Mouse (Mus musculus): ENCODE data around the gene Gm10639. TPM values are rescaled to one million over a fixed set of nuclear protein-coding genes. Genes with fewer than 3 reads are reported as not detected.
"Not testable (repeated sequence)": the region's sequence is repeated elsewhere in the genome, so short reads cannot be mapped to it uniquely, and the experiment has no call there.

Gene Gm10639
- polyA plus RNA-seq, 1 experiment from 2014 or later: not detected

GRCm38 (mm10) chr9:78308122-78308521 lies 18.4 kb downstream of the Gm10639 start:
- WGBS: 92% methylated on average over 3 of the region's 3 CpGs
- not testable (repeated sequence) for H3K36me3 ChIP-seq; DNase-seq (ENCODE audit: low spot score); H3K27ac ChIP-seq; H3K4me3 ChIP-seq; H3K9me3 ChIP-seq; H3K27me3 ChIP-seq (ENCODE audit: insufficient read depth, poor library complexity, severe bottlenecking); H3K4me1 ChIP-seq (replicated peaks)

GRCm38 (mm10) chr9:78314696-78315095 lies 25.0 kb downstream of the Gm10639 start, which contains the start of gene Omt2a:
Gene Omt2a (minus strand): TSS chr9:78314796.
- WGBS: 75% methylated on average over 2 of the region's 2 CpGs
- H3K4me3 ChIP-seq: no peak within 1 kb of the TSS
- no peaks in the 10 kb centered on the region for H3K9me3 ChIP-seq
- H3K27ac ChIP-seq: no peak within 1 kb of the TSS
- no peak for DNase-seq (ENCODE audit: low spot score)
- H3K4me1 ChIP-seq (replicated peaks): no peaks in the 10 kb centered on the region
- H3K27me3 ChIP-seq (ENCODE audit: insufficient read depth, poor library complexity, severe bottlenecking): no peaks in the 10 kb centered on the region
- no peaks in the 10 kb centered on the region for H3K36me3 ChIP-seq

GRCm38 (mm10) chr9:78319499-78319898 lies 29.8 kb downstream of the Gm10639 start:
- H3K4me3 ChIP-seq: no peak overlapping the region
- H3K27me3 ChIP-seq (ENCODE audit: insufficient read depth, poor library complexity, severe bottlenecking): no peaks in the 10 kb centered on the region
- H3K27ac ChIP-seq: no peak overlapping the region
- H3K9me3 ChIP-seq: no peaks in the 10 kb centered on the region
- 51% methylated on average over 1 of the region's 1 CpGs for WGBS
- H3K4me1 ChIP-seq (replicated peaks): no peaks in the 10 kb centered on the region
- H3K36me3 ChIP-seq: no peaks in the 10 kb centered on the region
- DNase-seq (ENCODE audit: low spot score): no peak

- not testable (repeated sequence) for H3K4me3 ChIP-seq; H3K4me1 ChIP-seq (replicated peaks); H3K9me3 ChIP-seq; H3K27ac ChIP-seq; H3K27me3 ChIP-seq (ENCODE audit: insufficient read depth, poor library complexity, severe bottlenecking); H3K36me3 ChIP-seq; DNase-seq (ENCODE audit: low spot score)
- WGBS: 89% methylated on average over 1 of the region's 1 CpGs
These were observed 37.6 kb downstream of the Gm10639 start, which contains the start of gene Omt2b for GRCm38 (mm10) chr9:78327289-78327688. Gene Omt2b (plus strand): TSS chr9:78327589.

- not testable (repeated sequence) for H3K27ac ChIP-seq; DNase-seq (ENCODE audit: low spot score); H3K27me3 ChIP-seq (ENCODE audit: insufficient read depth, poor library complexity, severe bottlenecking); H3K4me3 ChIP-seq; H3K9me3 ChIP-seq; H3K4me1 ChIP-seq (replicated peaks); H3K36me3 ChIP-seq
These were observed 47.3 kb downstream of the Gm10639 start for GRCm38 (mm10) chr9:78337050-78337449.

GRCm38 (mm10) chr9:78340324-78340723 lies 50.6 kb downstream of the Gm10639 start:
- H3K27me3 ChIP-seq (ENCODE audit: insufficient read depth, poor library complexity, severe bottlenecking); H3K4me3 ChIP-seq; H3K9me3 ChIP-seq; H3K36me3 ChIP-seq; H3K4me1 ChIP-seq (replicated peaks); H3K27ac ChIP-seq: not testable (repeated sequence)
- 15% methylated on average over 8 of the region's 8 CpGs for WGBS
- DNase-seq (ENCODE audit: low spot score): peak; percentile 63

- WGBS: 86% methylated on average over 4 of the region's 4 CpGs
- not testable (repeated sequence) for H3K4me1 ChIP-seq (replicated peaks); DNase-seq (ENCODE audit: low spot score); H3K27me3 ChIP-seq (ENCODE audit: insufficient read depth, poor library complexity, severe bottlenecking); H3K27ac ChIP-seq; H3K4me3 ChIP-seq; H3K36me3 ChIP-seq; H3K9me3 ChIP-seq
These were observed 52.8 kb downstream of the Gm10639 start for GRCm38 (mm10) chr9:78342494-78342893.

GRCm38 (mm10) chr9:78343055-78343454 lies 53.3 kb downstream of the Gm10639 start:
- H3K4me3 ChIP-seq; H3K27ac ChIP-seq; H3K27me3 ChIP-seq (ENCODE audit: insufficient read depth, poor library complexity, severe bottlenecking); H3K4me1 ChIP-seq (replicated peaks); DNase-seq (ENCODE audit: low spot score); H3K9me3 ChIP-seq; H3K36me3 ChIP-seq: not testable (repeated sequence)
- WGBS: 89% methylated on average over 9 of the region's 9 CpGs

GRCm38 (mm10) chr9:78345235-78345634 lies 55.5 kb downstream of the Gm10639 start:
- H3K4me1 ChIP-seq (replicated peaks); H3K27ac ChIP-seq; H3K4me3 ChIP-seq; DNase-seq (ENCODE audit: low spot score); H3K9me3 ChIP-seq; H3K27me3 ChIP-seq (ENCODE audit: insufficient read depth, poor library complexity, severe bottlenecking); H3K36me3 ChIP-seq: not testable (repeated sequence)
- WGBS: 74% methylated on average over 4 of the region's 4 CpGs

- Histone ChIP-seq H3K36me3 (no peaks in the 10 kb centered on the region), H3K27me3 (ENCODE audit: insufficient read depth, poor library complexity, severe bottlenecking) (no peaks in the 10 kb centered on the region; the same call in 1 of the 2 replicates), H3K9me3 (no peaks in the 10 kb centered on the region), H3K27ac (no peak overlapping the region), H3K4me3 (no peak overlapping the region), H3K4me1 (replicated peaks) (no peaks in the 10 kb centered on the region)
- DNase-seq (ENCODE audit: low spot score): no peak
- WGBS: 78% methylated on average over 3 of the region's 3 CpGs
These were observed 57.3 kb downstream of the Gm10639 start for GRCm38 (mm10) chr9:78347004-78347403.

- H3K36me3 ChIP-seq; H3K4me3 ChIP-seq; H3K27ac ChIP-seq; H3K9me3 ChIP-seq; H3K4me1 ChIP-seq (replicated peaks); DNase-seq (ENCODE audit: low spot score); H3K27me3 ChIP-seq (ENCODE audit: insufficient read depth, poor library complexity, severe bottlenecking): not testable (repeated sequence)
- 71% methylated on average over 6 of the region's 6 CpGs for WGBS
These were observed 58.7 kb downstream of the Gm10639 start for GRCm38 (mm10) chr9:78348206-78349004.

- not testable (repeated sequence) for H3K4me3 ChIP-seq; DNase-seq (ENCODE audit: low spot score); H3K36me3 ChIP-seq; H3K9me3 ChIP-seq; H3K27me3 ChIP-seq (ENCODE audit: insufficient read depth, poor library complexity, severe bottlenecking); H3K4me1 ChIP-seq (replicated peaks); H3K27ac ChIP-seq
- 88% methylated on average over 3 of the region's 3 CpGs for WGBS
These were observed 59.4 kb downstream of the Gm10639 start for GRCm38 (mm10) chr9:78349141-78349540.

- DNase-seq (ENCODE audit: low spot score); H3K4me3 ChIP-seq; H3K27ac ChIP-seq; H3K36me3 ChIP-seq; H3K9me3 ChIP-seq; H3K27me3 ChIP-seq (ENCODE audit: insufficient read depth, poor library complexity, severe bottlenecking); H3K4me1 ChIP-seq (replicated peaks): not testable (repeated sequence)
These were observed 60.3 kb downstream of the Gm10639 start for GRCm38 (mm10) chr9:78350007-78350406.

All from hindbrain, embryonic 10.5 days (tissue).